Mouse (Mus musculus) intestine, embryonic 14.5 days (tissue): Measurements from ENCODE around the gene Olfr665. TPM values are rescaled to one million over a fixed set of nuclear protein-coding genes. Genes with fewer than 3 reads are reported as not detected.

Experiments used
- ATAC-seq: fragments of 200-750 bp; cut with Nextera tagmentation; replicated peaks from 2 replicates; pipeline ENCODE4 v1.8.0; 2017; ENCODE audit warnings: low read depth, moderate number of reproducible peaks, moderate TSS enrichment, moderate library complexity; ENCODE audit not compliant: low FRiP score, low TSS enrichment
- DNase-seq: peaks from one replicate; pipeline ENCODE4 v3.0.0-alpha.2; 2018; ENCODE audit warnings: low spot score
- H3K27ac ChIP-seq: fragments of 300-500 bp; sonication (generic); 2 replicates; pipeline ENCODE4 v1.5.1; 2014; ENCODE audit warnings: low read depth, mild to moderate bottlenecking, control low read depth
- H3K27me3 ChIP-seq: fragments of 300-500 bp; sonication (generic); replicated peaks from 2 replicates; pipeline ENCODE4 v1.6.1; 2014; ENCODE audit warnings: low read length, control low read depth; ENCODE audit not compliant: control insufficient read depth, insufficient read depth
- H3K36me3 ChIP-seq: fragments of 300-500 bp; sonication (generic); 2 replicates; pipeline ENCODE4 v1.6.1; 2014; ENCODE audit warnings: low read length, control low read depth; ENCODE audit not compliant: control insufficient read depth, insufficient read depth
- H3K4me1 ChIP-seq: fragments of 300-500 bp; sonication (generic); replicated peaks from 2 replicates; pipeline ENCODE4 v1.6.1; 2014; ENCODE audit warnings: low read length, control low read depth, mixed read lengths; ENCODE audit not compliant: control insufficient read depth, insufficient read depth
- H3K4me2 ChIP-seq: fragments of 300-500 bp; sonication (generic); 2 replicates; pipeline ENCODE4 v1.6.1; 2014; ENCODE audit warnings: low read length
- H3K4me3 ChIP-seq: fragments of 300-500 bp; sonication (generic); 2 replicates; pipeline ENCODE4 v1.5.1; 2014; ENCODE audit warnings: low read depth, low read length, control low read depth, mixed read lengths
- H3K9ac ChIP-seq: fragments of 300-500 bp; sonication (generic); 2 replicates; pipeline ENCODE4 v1.6.1; 2014; ENCODE audit warnings: mild to moderate bottlenecking, low read length
- H3K9me3 ChIP-seq: fragments of 300-500 bp; sonication (generic); 2 replicates; pipeline ENCODE4 v1.6.1; 2016; ENCODE audit warnings: low read length, control low read depth; ENCODE audit not compliant: control insufficient read depth
- WGBS: fragments of 180-500 bp; shearing (Covaris S2); extraction: QIAGEN DNeasy Blood & Tissue Kit; methylation state at CpG from one replicate; pipeline ENCODE4 v1.1.7; 2014; 5-methylcytosine and 5-hydroxymethylcytosine counted together
- polyA plus RNA-seq: library from polyadenylated mRNA; unstranded; fragments of >200 nt; fragmentation: Nextera tagmentation; extraction: Ambion mirVana; gene quantifications from 2 replicates; pipeline ENCODE4 v1.2.1, GENCODE M21; 2014

Gene Olfr665
- polyA plus RNA-seq, 1 experiment from 2014 or later: not detected

DNA sequence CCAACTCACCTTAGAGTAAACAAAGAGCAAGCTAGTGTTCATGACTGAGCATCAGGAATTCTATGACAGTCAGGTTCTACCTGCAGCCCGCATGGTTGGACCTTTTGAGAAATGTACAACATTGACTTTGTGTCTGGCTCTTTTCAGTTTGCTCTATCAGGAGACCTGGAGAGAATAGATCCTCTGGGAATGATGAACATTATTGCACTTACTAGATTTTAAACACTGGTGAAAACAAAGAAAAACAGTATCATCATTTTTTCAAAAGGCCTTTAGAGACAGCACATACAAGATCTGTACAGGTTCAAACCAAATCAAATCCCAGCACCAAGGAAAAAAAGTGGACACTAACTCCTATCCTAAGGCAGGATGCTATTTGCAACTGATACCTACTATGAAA, 43.6 kb downstream of the Olfr665 start, which contains the start of gene Olfr667:
TSS of gene Olfr667 (minus strand) at position 101 of the 400 bp plus-strand sequence.
- no peak within 1 kb of the TSS for H3K9ac ChIP-seq
- H3K4me1 ChIP-seq: no peaks in the 10 kb centered on the region
- H3K27me3 ChIP-seq: no peaks in the 10 kb centered on the region
- H3K36me3 ChIP-seq: no peaks in the 10 kb centered on the region
- H3K4me3 ChIP-seq: no peak within 1 kb of the TSS
- H3K9me3 ChIP-seq: no peaks in the 10 kb centered on the region
- H3K27ac ChIP-seq: no peak within 1 kb of the TSS
- no peak within 1 kb of the TSS for H3K4me2 ChIP-seq
- WGBS: 82% methylated on average over 1 of the region's 1 CpGs
- DNase-seq (no peak), ATAC-seq (no peak)

DNA sequence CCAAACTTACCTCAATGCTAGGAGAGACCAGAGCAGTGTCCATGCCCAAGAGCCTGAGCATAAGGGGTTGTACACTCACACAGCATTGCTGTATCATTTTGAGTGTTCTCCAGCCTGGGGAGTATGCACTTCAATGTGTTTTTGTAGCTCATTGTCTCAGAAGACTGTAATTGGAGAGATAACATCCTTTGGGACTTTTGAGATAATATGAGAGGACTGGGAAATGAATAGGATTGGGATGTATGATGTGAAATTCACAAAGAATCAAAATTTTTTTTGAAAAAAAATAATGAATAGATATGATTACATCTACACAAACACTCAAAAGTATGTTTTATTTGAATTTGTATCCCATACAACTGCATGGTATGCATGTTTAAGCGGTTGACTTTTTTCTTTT, 50.1 kb downstream of the Olfr665 start, which contains the start of gene Olfr668:
TSS of gene Olfr668 (minus strand) at position 101 of the 400 bp plus-strand sequence.
- Histone ChIP-seq H3K36me3 (no peaks in the 10 kb centered on the region), H3K4me3 (no peak within 1 kb of the TSS), H3K4me2 (no peak within 1 kb of the TSS), H3K27ac (no peak within 1 kb of the TSS), H3K4me1 (no peaks in the 10 kb centered on the region), H3K9me3 (no peaks in the 10 kb centered on the region), H3K9ac (no peak within 1 kb of the TSS), H3K27me3 (no peaks in the 10 kb centered on the region)
- DNase-seq (no peak), ATAC-seq (no peak)
- 65% methylated on average over 1 of the region's 1 CpGs for WGBS

Other genes starting within 250 kb of the Olfr665 start
- gene Olfr658, start 230.7 kb upstream of the Olfr665 start, polyA plus RNA-seq: 0.05 TPM in 1 of 2 replicates, not detected in the other
- gene Olfr659, start 211.3 kb upstream of the Olfr665 start, polyA plus RNA-seq: not detected in 2 replicates
- not detected in 2 replicates for gene Olfr661, start 191.5 kb upstream of the Olfr665 start, polyA plus RNA-seq
- not detected in 2 replicates for gene Usp17le, start 100.6 kb upstream of the Olfr665 start, polyA plus RNA-seq
- not detected in 2 replicates for gene Usp17lb, start 35.4 kb upstream of the Olfr665 start, polyA plus RNA-seq
- gene Usp17la, start 21.0 kb upstream of the Olfr665 start, polyA plus RNA-seq: not detected in 2 replicates
- not detected in 2 replicates for gene Olfr666, start 17.9 kb downstream of the Olfr665 start, polyA plus RNA-seq
- gene Olfr667, start 43.5 kb downstream of the Olfr665 start, polyA plus RNA-seq: not detected in 2 replicates
- not detected in 2 replicates for gene Olfr668, start 50.0 kb downstream of the Olfr665 start, polyA plus RNA-seq
- not detected in 2 replicates for gene Olfr669, start 56.2 kb downstream of the Olfr665 start, polyA plus RNA-seq
- not detected in 2 replicates for gene Olfr670, start 84.6 kb downstream of the Olfr665 start, polyA plus RNA-seq
- not detected in 2 replicates for gene Olfr671, start 101.1 kb downstream of the Olfr665 start, polyA plus RNA-seq
- gene Olfr672, start 124.0 kb downstream of the Olfr665 start, polyA plus RNA-seq: not detected in 2 replicates
- not detected in 2 replicates for gene Olfr675, start 150.4 kb downstream of the Olfr665 start, polyA plus RNA-seq
- not detected in 2 replicates for gene Olfr676, start 154.7 kb downstream of the Olfr665 start, polyA plus RNA-seq
- not detected in 2 replicates for gene Olfr677, start 173.3 kb downstream of the Olfr665 start, polyA plus RNA-seq
- gene Olfr678, start 186.4 kb downstream of the Olfr665 start, polyA plus RNA-seq: not detected in 2 replicates
- not detected in 2 replicates for gene Olfr679, start 203.2 kb downstream of the Olfr665 start, polyA plus RNA-seq
- gene Olfr680-ps1, start 214.8 kb downstream of the Olfr665 start, polyA plus RNA-seq: not detected in 2 replicates
- gene Olfr681, start 238.8 kb downstream of the Olfr665 start, polyA plus RNA-seq: not detected in 2 replicates